Mouse (Mus musculus) neural tube, embryonic 14.5 days (tissue): ENCODE measurements around the gene Sap30bp. TPM values are rescaled to one million over a fixed set of nuclear protein-coding genes. Genes with fewer than 3 reads are reported as not detected.

ENCODE experiments used
- ATAC-seq: fragments of 200-750 bp; cut with Nextera tagmentation; 2 replicates; pipeline ENCODE4 v1.8.0; 2017; ENCODE audit warnings: low read depth, mild to moderate bottlenecking, moderate TSS enrichment, moderate library complexity
- H3K27ac ChIP-seq: fragments of 300-500 bp; sonication (generic); 2 replicates; pipeline ENCODE4 v1.5.1; 2014; ENCODE audit warnings: low read depth, mild to moderate bottlenecking, control low read depth, low read length, moderate library complexity, mixed read lengths
- H3K27me3 ChIP-seq: fragments of 300-500 bp; sonication (generic); 2 replicates; pipeline ENCODE4 v1.6.1; 2014; ENCODE audit warnings: low read length; ENCODE audit not compliant: control insufficient read depth, insufficient read depth
- H3K36me3 ChIP-seq: fragments of 300-500 bp; sonication (generic); 2 replicates; pipeline ENCODE4 v1.6.1; 2014; ENCODE audit warnings: low read length, mixed read lengths; ENCODE audit not compliant: control insufficient read depth, insufficient read depth
- H3K4me1 ChIP-seq: fragments of 300-500 bp; sonication (generic); 2 replicates; pipeline ENCODE4 v1.6.1; 2014; ENCODE audit warnings: low read length; ENCODE audit not compliant: control insufficient read depth, insufficient read depth
- H3K4me2 ChIP-seq: fragments of 300-500 bp; sonication (generic); 2 replicates; pipeline ENCODE4 v1.6.1; 2014; ENCODE audit warnings: mild to moderate bottlenecking, low read depth, low read length, control low read depth
- H3K4me3 ChIP-seq: fragments of 300-500 bp; sonication (generic); 2 replicates; pipeline ENCODE4 v1.5.1; 2014; ENCODE audit warnings: low read depth, low read length, control low read depth, mixed read lengths
- H3K9ac ChIP-seq: fragments of 300-500 bp; sonication (generic); replicated peaks from 2 replicates; pipeline ENCODE4 v1.6.1; 2014; ENCODE audit warnings: low read depth, mild to moderate bottlenecking, control low read depth, low read length, mixed read lengths
- H3K9me3 ChIP-seq: fragments of 300-500 bp; sonication (generic); 2 replicates; pipeline ENCODE4 v1.6.1; 2016; ENCODE audit warnings: low read length; ENCODE audit not compliant: control insufficient read depth
- WGBS: fragments of 180-500 bp; shearing (Covaris S2); extraction: QIAGEN DNeasy Blood & Tissue Kit; methylation state at CpG from one replicate; pipeline ENCODE4 v1.1.7; 2014; 5-methylcytosine and 5-hydroxymethylcytosine counted together
- polyA plus RNA-seq: library from polyadenylated mRNA; unstranded; fragments of >200 nt; fragmentation: Nextera tagmentation; extraction: Ambion mirVana; gene quantifications from 2 replicates; pipeline ENCODE4 v1.2.1, GENCODE M21; 2014

The Sap30bp gene
- polyA plus RNA-seq, 1 experiment from 2014 or later = 40.1 TPM

DNA sequence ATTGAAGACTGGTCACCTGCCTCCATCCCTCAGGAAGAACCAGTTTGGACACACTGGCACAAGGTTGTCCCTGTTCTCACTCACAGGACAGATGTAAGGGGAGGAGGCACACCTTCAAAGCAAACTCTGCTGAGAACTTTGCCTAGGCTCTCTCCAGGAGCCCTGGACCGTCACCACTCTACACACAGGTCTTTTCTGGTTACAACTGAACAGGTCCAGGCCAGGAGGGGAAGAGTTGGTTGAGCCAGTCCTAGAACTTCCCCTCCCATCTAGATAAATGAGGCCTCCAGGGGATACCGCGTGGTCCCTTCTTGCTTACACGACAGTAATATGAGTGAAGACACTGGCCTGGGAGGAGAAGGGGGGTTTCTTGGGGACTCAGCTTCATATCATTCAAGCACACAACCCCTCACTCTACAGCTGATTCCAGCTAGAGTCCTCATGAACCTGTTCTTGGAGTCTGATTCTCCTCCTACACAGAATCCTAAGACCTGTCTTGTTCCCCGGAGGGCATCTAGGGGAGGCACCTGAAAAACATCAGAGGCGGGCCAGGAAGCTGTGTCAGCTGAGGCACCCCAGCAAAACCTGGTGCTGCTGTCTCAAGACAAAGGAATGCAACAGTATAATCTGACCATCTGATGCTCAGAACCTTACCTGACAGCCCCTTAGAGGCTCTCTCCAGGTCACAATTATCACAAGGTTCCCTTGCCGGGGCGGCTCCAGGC, 28.7 kb upstream of the Sap30bp start:
- Histone ChIP-seq H3K9me3 (no peaks in the 10 kb centered on the region), H3K27me3 (no peaks in the 10 kb centered on the region), H3K36me3 (no peaks in the 10 kb centered on the region), H3K9ac (no peak overlapping the region), H3K4me1 (0 out of 2 replicates have a peak, but pooled peaks cover 2% of the 10 kb centered on the region), H3K4me2 (no peak overlapping the region), H3K4me3 (no peak overlapping the region), H3K27ac (no peak overlapping the region)
- WGBS = 89% methylated on average over 8 of the region's 8 CpGs
- ATAC-seq = no peak

DNA sequence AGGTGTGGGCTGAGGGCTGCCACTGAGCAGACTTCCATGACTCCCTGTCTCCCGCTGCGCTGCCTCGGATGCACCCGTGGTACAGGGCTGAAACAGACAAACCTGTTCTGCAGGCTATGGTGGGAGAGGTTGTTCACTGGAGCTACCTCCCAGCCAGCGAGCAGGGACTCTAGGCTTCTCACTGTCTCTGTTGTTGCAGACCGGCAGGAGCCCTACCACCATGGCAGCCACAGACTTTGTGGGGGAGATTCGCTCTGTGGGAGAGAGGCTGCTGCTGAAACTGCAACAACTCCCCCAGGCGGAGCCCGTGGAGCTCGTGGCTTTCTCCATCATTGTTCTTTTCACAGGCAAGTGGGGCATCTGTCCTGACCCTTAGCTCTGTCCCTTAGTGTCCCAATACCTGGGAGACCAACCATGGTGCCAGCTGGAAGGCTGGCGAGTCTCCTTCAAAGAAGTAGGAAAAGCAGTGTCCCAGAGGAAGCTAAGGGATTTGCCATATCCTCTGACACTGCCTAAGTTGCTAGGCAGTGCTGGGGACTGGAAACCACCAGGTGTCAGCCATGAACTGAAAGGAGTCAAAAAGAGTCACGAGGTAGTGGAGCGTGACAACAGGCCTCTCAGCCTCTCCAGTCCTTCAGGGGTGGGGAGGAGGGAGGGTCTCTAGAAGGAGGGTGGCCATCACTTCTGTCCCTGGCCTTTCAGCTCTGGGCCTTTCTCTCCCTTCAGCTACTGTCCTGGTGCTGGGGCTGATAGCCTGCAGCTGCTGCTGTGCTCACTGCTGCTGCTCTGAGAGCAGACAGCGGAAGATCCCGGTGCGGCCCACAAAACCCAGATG, 27.9 kb upstream of the Sap30bp start:
- no peaks in the 10 kb centered on the region for H3K27me3 ChIP-seq
- ATAC-seq = no peak
- H3K36me3 ChIP-seq = no peaks in the 10 kb centered on the region
- no peak overlapping the region; the same call in 1 of the 2 replicates for H3K9ac ChIP-seq
- no peak overlapping the region for H3K4me2 ChIP-seq
- no peak overlapping the region for H3K4me3 ChIP-seq
- H3K4me1 ChIP-seq = 0 out of 2 replicates have a peak, but pooled peaks cover under 1% of the 10 kb centered on the region
- H3K9me3 ChIP-seq = no peaks in the 10 kb centered on the region
- WGBS = 70% methylated on average over 16 of the region's 16 CpGs
- no peak overlapping the region for H3K27ac ChIP-seq

DNA sequence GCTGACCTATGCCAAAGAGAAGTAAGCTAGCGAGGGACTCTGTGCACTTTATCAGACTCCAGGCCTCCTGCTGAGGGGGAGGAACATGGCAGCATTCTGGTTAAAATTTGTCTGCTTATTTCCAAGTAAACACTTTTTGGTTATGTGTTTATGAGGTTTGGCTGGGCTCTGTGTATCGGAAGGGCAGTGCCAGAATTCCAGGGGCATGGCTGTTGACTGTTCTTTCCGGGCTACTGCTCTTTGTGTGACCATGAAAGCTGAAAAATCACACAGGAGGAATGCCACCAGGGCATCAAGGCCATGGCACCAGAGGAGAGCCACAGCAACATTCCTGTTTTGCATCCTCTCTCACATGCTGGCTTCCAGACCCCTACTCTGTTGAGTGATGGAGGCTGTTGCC, 27.0 kb upstream of the Sap30bp start:
- H3K27ac ChIP-seq = no peak overlapping the region
- no peaks in the 10 kb centered on the region for H3K27me3 ChIP-seq
- H3K4me1 ChIP-seq = no peaks in the 10 kb centered on the region
- H3K4me2 ChIP-seq = no peak overlapping the region
- H3K36me3 ChIP-seq = no peaks in the 10 kb centered on the region
- no peak for ATAC-seq
- H3K9me3 ChIP-seq = no peaks in the 10 kb centered on the region
- no peak overlapping the region for H3K4me3 ChIP-seq
- whole genome bisulfite sequencing = 85% methylated on average over 3 of the region's 3 CpGs
- no peak overlapping the region for H3K9ac ChIP-seq

DNA sequence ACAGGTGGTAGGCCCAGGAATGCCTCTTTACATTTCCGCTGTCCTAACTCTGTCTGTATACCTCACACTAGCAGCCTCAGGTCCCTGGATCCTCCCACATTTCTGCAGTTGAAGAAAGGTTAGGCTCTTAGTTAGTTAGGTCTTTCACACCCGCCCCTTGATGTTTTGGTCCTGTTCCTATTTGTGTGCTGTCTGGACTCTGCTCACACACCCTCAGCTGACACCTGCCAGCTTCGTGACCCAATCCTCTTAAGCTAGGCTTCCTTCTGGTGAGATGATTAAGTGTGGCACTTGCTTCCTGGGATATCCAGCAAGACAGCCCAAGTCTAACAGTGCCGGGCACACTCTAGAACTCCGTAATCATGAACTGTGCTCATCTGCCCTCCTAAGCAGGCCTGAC, 26.6 kb upstream of the Sap30bp start:
- no peaks in the 10 kb centered on the region for H3K4me1 ChIP-seq
- no peak overlapping the region for H3K9ac ChIP-seq
- H3K36me3 ChIP-seq = no peaks in the 10 kb centered on the region
- no peaks in the 10 kb centered on the region for H3K27me3 ChIP-seq
- no peak overlapping the region for H3K27ac ChIP-seq
- H3K9me3 ChIP-seq = no peaks in the 10 kb centered on the region
- no peak overlapping the region for H3K4me2 ChIP-seq
- WGBS = 95% methylated on average over 5 of the region's 5 CpGs
- ATAC-seq = no peak
- no peak overlapping the region for H3K4me3 ChIP-seq

DNA sequence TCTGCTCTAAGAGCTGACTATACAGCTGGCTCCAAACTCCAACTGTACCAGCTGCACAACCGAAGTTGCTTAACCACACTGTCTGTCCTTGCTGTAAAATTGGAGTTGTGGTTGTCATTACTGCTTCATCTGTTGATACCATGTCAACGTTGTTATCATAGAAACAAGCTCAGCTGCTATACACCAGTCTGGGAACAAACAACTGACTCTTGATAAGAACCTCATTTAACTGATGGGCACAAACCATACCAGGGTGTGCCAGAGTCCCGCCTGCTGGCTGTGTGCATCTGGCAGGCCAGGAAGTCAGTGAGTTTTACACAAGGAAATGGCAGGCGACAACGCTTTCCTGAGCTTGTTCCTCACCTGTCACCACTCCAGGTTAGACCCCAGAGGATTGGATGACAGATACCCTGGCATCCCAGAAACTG, 21.9 kb upstream of the Sap30bp start:
- H3K4me1 ChIP-seq = no peaks in the 10 kb centered on the region
- no peak overlapping the region for H3K9ac ChIP-seq
- no peaks in the 10 kb centered on the region for H3K27me3 ChIP-seq
- no peak overlapping the region for H3K27ac ChIP-seq
- H3K9me3 ChIP-seq = no peaks in the 10 kb centered on the region
- H3K4me3 ChIP-seq = no peak overlapping the region
- 96% methylated on average over 5 of the region's 5 CpGs for WGBS
- H3K36me3 ChIP-seq = 0 out of 2 replicates have a peak, but pooled peaks cover 7% of the 10 kb centered on the region
- no peak for ATAC-seq
- no peak overlapping the region for H3K4me2 ChIP-seq

DNA sequence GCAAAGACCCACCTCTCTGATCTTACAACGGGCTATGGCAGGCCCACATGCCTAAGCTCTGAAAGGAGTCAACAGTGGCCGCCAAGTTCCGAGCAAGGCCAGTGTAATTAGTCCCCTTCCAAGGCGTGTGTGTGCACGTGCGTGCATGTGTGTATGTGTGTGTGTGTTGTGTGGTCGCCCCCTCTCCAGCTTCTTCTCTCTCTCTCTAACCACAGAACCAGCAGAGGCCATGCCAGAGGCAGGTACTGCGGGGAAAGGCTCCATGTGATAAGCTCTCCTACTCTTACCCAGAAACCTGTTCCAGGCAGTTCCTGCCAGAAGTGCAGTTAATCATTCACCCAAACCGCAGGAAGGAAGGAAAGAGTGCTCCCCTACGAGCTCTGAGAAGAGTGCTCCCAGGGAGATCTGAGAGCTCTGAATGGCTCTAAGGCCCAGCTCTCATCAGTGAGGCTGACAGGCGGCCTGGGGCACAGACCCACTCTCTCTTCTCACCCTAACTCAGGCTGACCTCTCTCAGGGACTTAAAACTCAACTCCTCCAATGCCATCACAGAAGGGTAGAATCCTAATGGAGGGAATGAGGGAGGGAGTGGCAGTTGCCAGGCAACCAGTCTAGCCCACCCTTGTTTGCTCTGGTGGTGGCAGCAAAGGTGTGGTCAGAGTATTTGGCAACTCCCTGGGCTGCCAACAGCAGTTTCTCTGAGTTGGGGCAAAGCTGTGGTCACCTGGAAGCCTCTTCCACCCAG, 21.3 kb upstream of the Sap30bp start, which contains the start of gene Smim6:
Smim6 (plus strand) TSS at position 386 of the 745 bp plus-strand sequence.
- H3K4me3 ChIP-seq = no peak within 1 kb of the TSS
- 75% methylated on average over 11 of the region's 11 CpGs for WGBS
- H3K36me3 ChIP-seq = 0 out of 2 replicates have a peak, but pooled peaks cover 9% of the 10 kb centered on the region
- H3K27me3 ChIP-seq = no peaks in the 10 kb centered on the region
- H3K9me3 ChIP-seq = no peaks in the 10 kb centered on the region
- no peak within 1 kb of the TSS for H3K4me2 ChIP-seq
- no peak within 1 kb of the TSS for H3K27ac ChIP-seq
- H3K4me1 ChIP-seq = no peaks in the 10 kb centered on the region
- no peak for ATAC-seq
- H3K9ac ChIP-seq = no peak within 1 kb of the TSS

DNA sequence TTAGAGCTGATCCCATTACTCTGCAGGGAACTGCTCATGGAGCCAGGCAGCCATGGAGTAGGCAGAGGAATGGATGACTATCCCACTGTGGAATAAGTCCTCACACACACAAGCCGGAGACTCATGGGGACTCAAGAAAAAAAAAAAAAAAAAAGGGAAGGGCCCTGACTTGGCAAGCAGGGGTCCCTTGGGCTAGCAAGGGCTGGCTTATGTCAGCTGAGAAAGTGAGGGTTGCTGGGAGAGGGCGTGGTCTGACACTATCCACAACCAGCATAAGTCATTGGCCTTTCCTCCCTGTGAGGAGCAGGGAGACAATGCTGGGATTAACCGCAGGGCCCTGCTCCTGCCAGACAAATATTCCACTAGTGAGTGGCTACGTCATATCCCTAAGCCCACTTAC, 16.5 kb upstream of the Sap30bp start:
- WGBS = 94% methylated on average over 4 of the region's 4 CpGs
- H3K27ac ChIP-seq = no peak overlapping the region
- no peaks in the 10 kb centered on the region for H3K27me3 ChIP-seq
- no peak overlapping the region for H3K4me3 ChIP-seq
- 0 out of 2 replicates have a peak, but pooled peaks cover 9% of the 10 kb centered on the region for H3K36me3 ChIP-seq
- no peak overlapping the region for H3K4me2 ChIP-seq
- no peaks in the 10 kb centered on the region for H3K9me3 ChIP-seq
- H3K9ac ChIP-seq = no peak overlapping the region
- no peaks in the 10 kb centered on the region for H3K4me1 ChIP-seq
- no peak for ATAC-seq

DNA sequence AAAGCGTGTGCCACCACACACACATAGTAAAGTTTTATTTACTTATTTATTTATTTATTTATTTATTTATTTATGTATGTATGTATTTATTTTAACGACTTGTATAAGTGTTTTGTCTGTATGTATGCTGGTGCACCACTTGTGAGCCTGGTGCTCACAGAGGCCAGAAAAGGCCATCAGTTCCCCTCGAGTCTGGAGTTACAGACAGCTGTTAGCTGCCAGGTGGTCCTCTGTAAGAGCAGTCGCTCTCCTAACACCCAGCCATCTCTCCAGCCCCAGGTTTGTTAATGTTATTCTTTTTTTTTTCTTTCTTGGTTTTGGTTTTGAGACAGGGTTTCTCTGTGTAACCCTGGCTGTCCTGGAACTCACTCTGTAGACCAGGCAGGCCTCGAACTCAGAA, 14.4 kb upstream of the Sap30bp start:
- H3K27ac ChIP-seq = no peak overlapping the region
- no peak overlapping the region for H3K9ac ChIP-seq
- H3K4me2 ChIP-seq = no peak overlapping the region
- no peaks in the 10 kb centered on the region for H3K4me1 ChIP-seq
- no peaks in the 10 kb centered on the region for H3K9me3 ChIP-seq
- 90% methylated on average over 5 of the region's 5 CpGs for WGBS
- ATAC-seq = no peak
- H3K27me3 ChIP-seq = no peaks in the 10 kb centered on the region
- H3K36me3 ChIP-seq = peaks cover 11% of the 10 kb centered on the region; the same call in 1 of the 2 replicates
- H3K4me3 ChIP-seq = no peak overlapping the region
